Mouse (Mus musculus): ENCODE measurements at regions not wholly inside any gene's neighbourhood (a gene's known extent, or its start where the extent isn't known, plus 50 kb on each side); places are given as distances from the start of the nearest gene placed in this dataset.
A peak's percentile ranks its signal among the peaks of the same experiment; 100 is the strongest.

- no peaks in the 10 kb centered on the region; the same call in 1 of the 2 replicates for H3K9me3 ChIP-seq
- 49% methylated on average over 3 of the region's 3 CpGs for WGBS
- H3K4me3 ChIP-seq, result no peak overlapping the region
- no peaks in the 10 kb centered on the region for H3K27me3 ChIP-seq
- H3K4me1 ChIP-seq, result no peaks in the 10 kb centered on the region
- H3K4me2 ChIP-seq, result no peak overlapping the region
- ATAC-seq (ENCODE audit: insufficient number of reproducible peaks, low FRiP score, low TSS enrichment, low read depth), result no peak
- no peak overlapping the region for H3K9ac ChIP-seq
- H3K36me3 ChIP-seq, result no peaks in the 10 kb centered on the region
- no peak overlapping the region for H3K27ac ChIP-seq
These were observed 582.5 kb downstream of the Btbd3 start for GRCm38 (mm10) chr2:138838846-138839245.

GRCm38 (mm10) chr2:138859121-138859520 is 602.8 kb downstream of the Btbd3 start:
- H3K4me2 ChIP-seq, result no peak overlapping the region
- no peaks in the 10 kb centered on the region for H3K9me3 ChIP-seq
- no peaks in the 10 kb centered on the region for H3K4me1 ChIP-seq
- H3K27me3 ChIP-seq, result no peaks in the 10 kb centered on the region
- ATAC-seq (ENCODE audit: insufficient number of reproducible peaks, low FRiP score, low TSS enrichment, low read depth), result no peak
- H3K9ac ChIP-seq, result no peak overlapping the region
- no peak overlapping the region for H3K27ac ChIP-seq
- H3K36me3 ChIP-seq, result no peaks in the 10 kb centered on the region
- H3K4me3 ChIP-seq, result no peak overlapping the region

- WGBS, result 59% methylated on average over 3 of the region's 3 CpGs
- Histone ChIP-seq H3K27ac (no peak overlapping the region), H3K9me3 (no peaks in the 10 kb centered on the region), H3K4me2 (no peak overlapping the region), H3K27me3 (no peaks in the 10 kb centered on the region), H3K4me3 (no peak overlapping the region), H3K9ac (no peak overlapping the region), H3K36me3 (no peaks in the 10 kb centered on the region), H3K4me1 (no peaks in the 10 kb centered on the region)
- no peak for ATAC-seq (ENCODE audit: insufficient number of reproducible peaks, low FRiP score, low TSS enrichment, low read depth)
These were observed 597.1 kb upstream of the Sptlc3 start for GRCm38 (mm10) chr2:138896563-138896962.

- Histone ChIP-seq H3K27ac (no peak overlapping the region), H3K4me1 (no peaks in the 10 kb centered on the region), H3K9me3 (no peaks in the 10 kb centered on the region), H3K27me3 (no peaks in the 10 kb centered on the region), H3K9ac (no peak overlapping the region), H3K36me3 (no peaks in the 10 kb centered on the region), H3K4me3 (no peak overlapping the region), H3K4me2 (no peak overlapping the region)
- no peak for ATAC-seq (ENCODE audit: insufficient number of reproducible peaks, low FRiP score, low TSS enrichment, low read depth)
- WGBS, result 29% methylated on average over 3 of the region's 3 CpGs
These were observed 596.6 kb upstream of the Sptlc3 start for GRCm38 (mm10) chr2:138897101-138897500.

- no peak for ATAC-seq (ENCODE audit: insufficient number of reproducible peaks, low FRiP score, low TSS enrichment, low read depth)
- Histone ChIP-seq H3K36me3 (no peaks in the 10 kb centered on the region), H3K9me3 (no peaks in the 10 kb centered on the region), H3K9ac (no peak overlapping the region), H3K27me3 (no peaks in the 10 kb centered on the region), H3K27ac (no peak overlapping the region), H3K4me3 (no peak overlapping the region), H3K4me2 (no peak overlapping the region), H3K4me1 (no peaks in the 10 kb centered on the region)
- WGBS, result 89% methylated on average over 2 of the region's 2 CpGs
These were observed 556.5 kb upstream of the Sptlc3 start for GRCm38 (mm10) chr2:138937165-138937564.

- Histone ChIP-seq H3K9me3 (no peaks in the 10 kb centered on the region), H3K4me2 (no peak overlapping the region), H3K4me1 (no peaks in the 10 kb centered on the region), H3K27ac (no peak overlapping the region), H3K9ac (no peak overlapping the region), H3K27me3 (no peaks in the 10 kb centered on the region), H3K4me3 (no peak overlapping the region), H3K36me3 (no peaks in the 10 kb centered on the region)
- 84% methylated on average over 2 of the region's 2 CpGs for WGBS
- ATAC-seq (ENCODE audit: insufficient number of reproducible peaks, low FRiP score, low TSS enrichment, low read depth), result no peak
These were observed 554.3 kb upstream of the Sptlc3 start for GRCm38 (mm10) chr2:138939367-138939766.

- Histone ChIP-seq H3K9me3 (no peaks in the 10 kb centered on the region), H3K27ac (no peak overlapping the region), H3K4me1 (no peaks in the 10 kb centered on the region), H3K27me3 (no peaks in the 10 kb centered on the region), H3K9ac (no peak overlapping the region), H3K36me3 (no peaks in the 10 kb centered on the region), H3K4me3 (no peak overlapping the region), H3K4me2 (no peak overlapping the region)
- WGBS, result 53% methylated on average over 3 of the region's 3 CpGs
- no peak for ATAC-seq (ENCODE audit: insufficient number of reproducible peaks, low FRiP score, low TSS enrichment, low read depth)
These were observed 527.5 kb upstream of the Sptlc3 start for GRCm38 (mm10) chr2:138966110-138966790.

GRCm38 (mm10) chr2:138974548-138974947 is 519.2 kb upstream of the Sptlc3 start:
- Histone ChIP-seq H3K9me3 (no peaks in the 10 kb centered on the region), H3K27ac (no peak overlapping the region), H3K4me2 (no peak overlapping the region), H3K27me3 (no peaks in the 10 kb centered on the region), H3K4me3 (no peak overlapping the region), H3K4me1 (no peaks in the 10 kb centered on the region), H3K9ac (no peak overlapping the region), H3K36me3 (no peaks in the 10 kb centered on the region)
- WGBS, result 50% methylated on average over 2 of the region's 2 CpGs
- no peak for ATAC-seq (ENCODE audit: insufficient number of reproducible peaks, low FRiP score, low TSS enrichment, low read depth)

GRCm38 (mm10) chr2:138990031-138990430 is 503.7 kb upstream of the Sptlc3 start:
- no peaks in the 10 kb centered on the region for H3K27me3 ChIP-seq
- no peak overlapping the region for H3K27ac ChIP-seq
- H3K36me3 ChIP-seq, result no peaks in the 10 kb centered on the region
- no peaks in the 10 kb centered on the region for H3K4me1 ChIP-seq
- H3K4me2 ChIP-seq, result no peak overlapping the region
- no peaks in the 10 kb centered on the region for H3K9me3 ChIP-seq
- 28% methylated on average over 1 of the region's 1 CpGs for WGBS
- no peak overlapping the region for H3K4me3 ChIP-seq
- H3K9ac ChIP-seq, result no peak overlapping the region
- ATAC-seq (ENCODE audit: insufficient number of reproducible peaks, low FRiP score, low TSS enrichment, low read depth), result no peak

- no peaks in the 10 kb centered on the region for H3K9me3 ChIP-seq
- peak; percentile 69; the same call in 1 of the 2 replicates for ATAC-seq (ENCODE audit: insufficient number of reproducible peaks, low FRiP score, low TSS enrichment, low read depth)
- no peak overlapping the region for H3K4me2 ChIP-seq
- no peaks in the 10 kb centered on the region for H3K27me3 ChIP-seq
- WGBS, result 24% methylated on average over 5 of the region's 5 CpGs
- H3K4me1 ChIP-seq, result no peaks in the 10 kb centered on the region
- no peaks in the 10 kb centered on the region for H3K36me3 ChIP-seq
- H3K4me3 ChIP-seq, result no peak overlapping the region
- no peak overlapping the region for H3K9ac ChIP-seq
- no peak overlapping the region for H3K27ac ChIP-seq
These were observed 461.5 kb upstream of the Sptlc3 start for GRCm38 (mm10) chr2:139032105-139032812.

- Histone ChIP-seq H3K27me3 (no peaks in the 10 kb centered on the region), H3K36me3 (no peaks in the 10 kb centered on the region), H3K4me3 (no peak overlapping the region), H3K4me1 (no peaks in the 10 kb centered on the region), H3K27ac (no peak overlapping the region), H3K9ac (no peak overlapping the region), H3K4me2 (no peak overlapping the region), H3K9me3 (no peaks in the 10 kb centered on the region)
- ATAC-seq (ENCODE audit: insufficient number of reproducible peaks, low FRiP score, low TSS enrichment, low read depth), result no peak
- 77% methylated on average over 3 of the region's 3 CpGs for WGBS
These were observed 458.9 kb upstream of the Sptlc3 start for GRCm38 (mm10) chr2:139034800-139035199.

- Histone ChIP-seq H3K36me3 (no peaks in the 10 kb centered on the region), H3K27me3 (no peaks in the 10 kb centered on the region), H3K4me1 (no peaks in the 10 kb centered on the region), H3K4me2 (no peak overlapping the region), H3K4me3 (no peak overlapping the region), H3K9ac (no peak overlapping the region), H3K27ac (no peak overlapping the region), H3K9me3 (no peaks in the 10 kb centered on the region)
- ATAC-seq (ENCODE audit: insufficient number of reproducible peaks, low FRiP score, low TSS enrichment, low read depth), result no peak
- WGBS, result 76% methylated on average over 3 of the region's 3 CpGs
These were observed 451.9 kb upstream of the Sptlc3 start for GRCm38 (mm10) chr2:139041671-139042273.

Data from limb, embryonic 15.5 days (tissue).